Mouse (Mus musculus): ENCODE results near the gene Ces4a. TPM values are rescaled to one million over a fixed set of nuclear protein-coding genes. Genes with fewer than 3 reads are reported as not detected.

Ces4a gene
- polyA plus RNA-seq, 1 experiment: not detected

- H3K4me3 ChIP-seq (ENCODE audit: insufficient read depth, low read depth, low read length): no peak overlapping the region
- no peaks in the 10 kb centered on the region for H3K4me1 ChIP-seq (ENCODE audit: control insufficient read depth, insufficient read depth, low read length)
- no peak for TF ChIP-seq POLR2A (IDR thresholded peaks at IDR 0.05; ENCODE audit: insufficient read depth, low read depth, low read length)
- TF ChIP-seq CTCF (IDR thresholded peaks at IDR 0.05; ENCODE audit: insufficient read depth, low read depth, low read length): no peak
- WGBS: 38% methylated on average over 19 of the region's 19 CpGs
- no peak overlapping the region for H3K27ac ChIP-seq (ENCODE audit: insufficient read depth, low read depth, low read length)
Observed at GRCm38 (mm10) chr8:105142395-105142794, 10.8 kb downstream of the Ces4a start.

- peaks cover 8% of the 10 kb centered on the region for H3K4me1 ChIP-seq (ENCODE audit: control insufficient read depth, insufficient read depth, low read length)
Observed at GRCm38 (mm10) chr8:105151654-105152053, 20.1 kb downstream of the Ces4a start.

GRCm38 (mm10) chr8:105152623-105153398 is 21.2 kb downstream of the Ces4a start:
- no peak overlapping the region for H3K27ac ChIP-seq (ENCODE audit: insufficient read depth, low read depth, low read length)
- WGBS: 6% methylated on average over 27 of the region's 27 CpGs

More at GRCm38 (mm10) chr8:105151654-105152053, 20.1 kb downstream of the Ces4a start:
- no peak overlapping the region for H3K4me3 ChIP-seq (ENCODE audit: insufficient read depth, low read depth, low read length)
- H3K27ac ChIP-seq (ENCODE audit: insufficient read depth, low read depth, low read length): no peak overlapping the region
- WGBS: 78% methylated on average over 4 of the region's 4 CpGs
- TF ChIP-seq POLR2A (IDR thresholded peaks at IDR 0.05; ENCODE audit: insufficient read depth, low read depth, low read length) (no peak), CTCF (IDR thresholded peaks at IDR 0.05; ENCODE audit: insufficient read depth, low read depth, low read length) (no peak)

GRCm38 (mm10) chr8:105154316-105154715 is 22.7 kb downstream of the Ces4a start:
- TF ChIP-seq CTCF (IDR thresholded peaks at IDR 0.05; ENCODE audit: insufficient read depth, low read depth, low read length) (no peak), POLR2A (IDR thresholded peaks at IDR 0.05; ENCODE audit: insufficient read depth, low read depth, low read length) (no peak)
- no peak overlapping the region for H3K27ac ChIP-seq (ENCODE audit: insufficient read depth, low read depth, low read length)
- H3K4me1 ChIP-seq (ENCODE audit: control insufficient read depth, insufficient read depth, low read length): peaks cover 8% of the 10 kb centered on the region
- H3K4me3 ChIP-seq (ENCODE audit: insufficient read depth, low read depth, low read length): no peak overlapping the region
- WGBS: 95% methylated on average over 5 of the region's 5 CpGs

More at GRCm38 (mm10) chr8:105152623-105153398, 21.2 kb downstream of the Ces4a start:
- H3K4me3 ChIP-seq (ENCODE audit: insufficient read depth, low read depth, low read length): peak overlapping the region; percentile 11
- no peak for TF ChIP-seq CTCF (IDR thresholded peaks at IDR 0.05; ENCODE audit: insufficient read depth, low read depth, low read length)
- no peak for TF ChIP-seq POLR2A (IDR thresholded peaks at IDR 0.05; ENCODE audit: insufficient read depth, low read depth, low read length)
- H3K4me1 ChIP-seq (ENCODE audit: control insufficient read depth, insufficient read depth, low read length): peaks cover 8% of the 10 kb centered on the region

- WGBS: 63% methylated on average over 6 of the region's 6 CpGs
- peaks cover 8% of the 10 kb centered on the region for H3K4me1 ChIP-seq (ENCODE audit: control insufficient read depth, insufficient read depth, low read length)
- no peak overlapping the region for H3K4me3 ChIP-seq (ENCODE audit: insufficient read depth, low read depth, low read length)
- H3K27ac ChIP-seq (ENCODE audit: insufficient read depth, low read depth, low read length): no peak overlapping the region
- TF ChIP-seq POLR2A (IDR thresholded peaks at IDR 0.05; ENCODE audit: insufficient read depth, low read depth, low read length) (no peak), CTCF (IDR thresholded peaks at IDR 0.05; ENCODE audit: insufficient read depth, low read depth, low read length) (no peak)
Observed at GRCm38 (mm10) chr8:105155091-105155745, 23.6 kb downstream of the Ces4a start.

- 0 out of 2 replicates have a peak, but pooled peaks have one; percentile 28 for TF ChIP-seq CTCF (IDR thresholded peaks at IDR 0.05; ENCODE audit: insufficient read depth, low read depth, low read length)
- TF ChIP-seq POLR2A (IDR thresholded peaks at IDR 0.05; ENCODE audit: insufficient read depth, low read depth, low read length): no peak
- WGBS: 67% methylated on average over 10 of the region's 10 CpGs
- Histone ChIP-seq H3K4me3 (ENCODE audit: insufficient read depth, low read depth, low read length) (no peak overlapping the region), H3K27ac (ENCODE audit: insufficient read depth, low read depth, low read length) (no peak overlapping the region), H3K4me1 (ENCODE audit: control insufficient read depth, insufficient read depth, low read length) (peaks cover 7% of the 10 kb centered on the region)
Observed at GRCm38 (mm10) chr8:105157555-105157954, 26.0 kb downstream of the Ces4a start.

- H3K4me3 ChIP-seq (ENCODE audit: insufficient read depth, low read depth, low read length): no peak overlapping the region
- WGBS: 75% methylated on average over 3 of the region's 3 CpGs
- TF ChIP-seq CTCF (IDR thresholded peaks at IDR 0.05; ENCODE audit: insufficient read depth, low read depth, low read length) (no peak), POLR2A (IDR thresholded peaks at IDR 0.05; ENCODE audit: insufficient read depth, low read depth, low read length) (no peak)
- no peak overlapping the region for H3K27ac ChIP-seq (ENCODE audit: insufficient read depth, low read depth, low read length)
- peaks cover 2% of the 10 kb centered on the region for H3K4me1 ChIP-seq (ENCODE audit: control insufficient read depth, insufficient read depth, low read length)
Observed at GRCm38 (mm10) chr8:105158084-105158483, 26.5 kb downstream of the Ces4a start.

GRCm38 (mm10) chr8:105161121-105161652 is 29.6 kb downstream of the Ces4a start:
- Histone ChIP-seq H3K4me1 (ENCODE audit: control insufficient read depth, insufficient read depth, low read length) (peaks cover 13% of the 10 kb centered on the region), H3K27ac (ENCODE audit: insufficient read depth, low read depth, low read length) (no peak overlapping the region), H3K4me3 (ENCODE audit: insufficient read depth, low read depth, low read length) (no peak overlapping the region)
- TF ChIP-seq CTCF (IDR thresholded peaks at IDR 0.05; ENCODE audit: insufficient read depth, low read depth, low read length) (no peak), POLR2A (IDR thresholded peaks at IDR 0.05; ENCODE audit: insufficient read depth, low read depth, low read length) (no peak)
- WGBS: 16% methylated on average over 3 of the region's 3 CpGs

Data from olfactory bulb, adult 2 months (tissue).